In the genomic region with DNA sequence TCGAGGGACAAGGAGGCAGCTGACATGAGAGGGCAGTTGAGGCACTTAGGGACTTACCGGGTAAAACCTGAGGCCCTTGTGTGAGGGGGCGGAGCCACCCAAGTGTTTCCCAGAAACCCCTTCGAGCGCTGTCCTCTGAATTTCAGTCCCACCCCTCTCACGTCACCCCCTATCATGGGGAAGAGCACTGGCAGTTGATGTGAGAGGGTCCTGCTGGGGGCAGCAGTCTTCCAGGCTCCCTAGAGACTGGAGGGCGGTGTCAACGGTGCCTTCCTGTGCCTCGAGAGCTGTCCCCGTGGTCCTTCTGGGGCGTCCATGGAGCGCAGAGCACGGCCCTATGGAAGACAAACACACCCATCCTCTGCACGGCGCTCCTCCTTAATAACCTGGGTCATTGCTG, we compare ENCODE assay signal across 8 mouse cellular contexts. TPM values are rescaled to one million over a fixed set of nuclear protein-coding genes. Genes with fewer than 3 reads are reported as not detected.
A peak's percentile ranks its signal among the peaks of the same experiment; 100 is the strongest.
DNase-seq lines count a peak whose midpoint lies in the region.

No protein-coding gene starts in this region.

- 1% methylated on average over 15 of the region's 15 CpGs for WGBS in forebrain, embryonic 10.5 days
- WGBS in midbrain, embryonic 10.5 days: under 1% methylated on average over 15 of the region's 15 CpGs

- H3K4me1 ChIP-seq in forebrain, embryonic 10.5 days: peaks cover 76% of the 10 kb centered on the region
- H3K4me1 ChIP-seq in midbrain, embryonic 10.5 days: peaks cover 79% of the 10 kb centered on the region

- no peaks in the 10 kb centered on the region for H3K9me3 ChIP-seq in forebrain, embryonic 10.5 days
- H3K9me3 ChIP-seq in midbrain, embryonic 10.5 days (replicated peaks): no peaks in the 10 kb centered on the region

- peak; percentile 28 for DNase-seq in adrenal gland, adult 2 months
- DNase-seq in adrenal gland, postnatal 25 days: no peak
- peak; percentile 92 for DNase-seq in ES-CJ7 (ENCODE audit: low read depth, low spot score)
- peak; percentile 77 for DNase-seq in forebrain, embryonic 10.5 days (ENCODE audit: extremely low spot score, low spot score)
- peak; percentile 57 for DNase-seq in kidney, postnatal 10 days
- peak; percentile 78 for DNase-seq in midbrain, embryonic 10.5 days (ENCODE audit: low spot score)
- peak; percentile 68 for DNase-seq in thymus, postnatal 4 days
- DNase-seq in cerebellum, adult 9-11 months: no peak

- H3K27ac ChIP-seq in forebrain, embryonic 10.5 days: peak overlapping the region; percentile 79
- H3K27ac ChIP-seq in midbrain, embryonic 10.5 days (replicated peaks): peak overlapping the region; percentile 84

- H3K27me3 ChIP-seq in forebrain, embryonic 10.5 days (ENCODE audit: poor library complexity, severe bottlenecking): peaks cover 62% of the 10 kb centered on the region
- peaks cover 54% of the 10 kb centered on the region for H3K27me3 ChIP-seq in midbrain, embryonic 10.5 days (ENCODE audit: low read depth, poor library complexity, severe bottlenecking)

- no peaks in the 10 kb centered on the region for H3K36me3 ChIP-seq in forebrain, embryonic 10.5 days (replicated peaks)
- no peaks in the 10 kb centered on the region for H3K36me3 ChIP-seq in midbrain, embryonic 10.5 days

- peak overlapping the region; percentile 51 for H3K4me3 ChIP-seq in forebrain, embryonic 10.5 days
- H3K4me3 ChIP-seq in midbrain, embryonic 10.5 days: peak overlapping the region; percentile 50

RNA-seq across cellular contexts. Expression of a gene that starts 12.4 kb away (rescaled TPM):
- 10 to 100 TPM; 52.6 to 54.9 TPM for total RNA-seq in adrenal gland, adult 2 months (2021)
- 127 and 132 TPM in 2 replicates for polyA plus RNA-seq in adrenal gland, adult 2 months (2012; rRNA removed)
- total RNA-seq in adrenal gland, postnatal 25 days (2021): 62.8 and 74.9 TPM in 2 replicates
- polyA plus RNA-seq in forebrain, embryonic 10.5 days (2016; fragmentation: Nextera tagmentation; extraction: Ambion mirVana): 0.17 TPM in 2 replicates
- polyA plus RNA-seq in midbrain, embryonic 10.5 days (2016; fragmentation: Nextera tagmentation; extraction: Ambion mirVana): 0.41 and 0.86 TPM in 2 replicates

RNA-seq across cellular contexts. Expression of a gene that starts 16.8 kb away (rescaled TPM):
- 1 to 10 TPM; 7.0 to 9.2 TPM for total RNA-seq in adrenal gland, adult 2 months (2021)
- 3.5 and 7.0 TPM in 2 replicates for polyA plus RNA-seq in adrenal gland, adult 2 months (2012; rRNA removed)
- total RNA-seq in adrenal gland, postnatal 25 days (2021): 8.7 and 9.3 TPM in 2 replicates
- polyA plus RNA-seq in forebrain, embryonic 10.5 days (2016; fragmentation: Nextera tagmentation; extraction: Ambion mirVana): 81.2 and 86.9 TPM in 2 replicates
- polyA plus RNA-seq in midbrain, embryonic 10.5 days (2016; fragmentation: Nextera tagmentation; extraction: Ambion mirVana): 125 and 158 TPM in 2 replicates

RNA-seq across cellular contexts. Expression of a gene that starts 39.2 kb away (rescaled TPM):
- under 1 TPM; 0.52 to 0.72 TPM for total RNA-seq in adrenal gland, adult 2 months (2021)
- polyA plus RNA-seq in adrenal gland, adult 2 months (2012; rRNA removed): 0.47 TPM in 1 of 2 replicates, not detected in the other
- total RNA-seq in adrenal gland, postnatal 25 days (2021): not detected in 2 replicates
- 834 and 866 TPM in 2 replicates for polyA plus RNA-seq in forebrain, embryonic 10.5 days (2016; fragmentation: Nextera tagmentation; extraction: Ambion mirVana)
- 562 and 684 TPM in 2 replicates for polyA plus RNA-seq in midbrain, embryonic 10.5 days (2016; fragmentation: Nextera tagmentation; extraction: Ambion mirVana)

RNA-seq across cellular contexts. Expression of a gene that starts 39.8 kb away (rescaled TPM):
- not detected for total RNA-seq in adrenal gland, adult 2 months (2021)
- polyA plus RNA-seq in adrenal gland, adult 2 months (2012; rRNA removed): 0.65 TPM in 1 of 2 replicates, not detected in the other
- total RNA-seq in adrenal gland, postnatal 25 days (2021): not detected in 2 replicates
- not detected in 2 replicates for polyA plus RNA-seq in forebrain, embryonic 10.5 days (2016; fragmentation: Nextera tagmentation; extraction: Ambion mirVana)
- polyA plus RNA-seq in midbrain, embryonic 10.5 days (2016; fragmentation: Nextera tagmentation; extraction: Ambion mirVana): 0.10 TPM in 1 of 2 replicates, not detected in the other

RNA-seq across cellular contexts. Expression of a gene that starts 55.3 kb away (rescaled TPM):
- 10 to 100 TPM; 13.9 to 16.6 TPM for total RNA-seq in adrenal gland, adult 2 months (2021)
- polyA plus RNA-seq in adrenal gland, adult 2 months (2012; rRNA removed): 2.3 and 3.5 TPM in 2 replicates
- total RNA-seq in adrenal gland, postnatal 25 days (2021): 14.1 and 23.4 TPM in 2 replicates
- polyA plus RNA-seq in forebrain, embryonic 10.5 days (2016; fragmentation: Nextera tagmentation; extraction: Ambion mirVana): 52.4 and 54.5 TPM in 2 replicates
- 41.7 and 47.0 TPM in 2 replicates for polyA plus RNA-seq in midbrain, embryonic 10.5 days (2016; fragmentation: Nextera tagmentation; extraction: Ambion mirVana)

Comparison
In these comparisons a context has a peak if more than half of its experiments do, and no peak if none do; other contexts are left out.
1. DNase-seq: peak in adrenal gland, adult 2 months (single experiment), ES-CJ7 (single experiment), forebrain, embryonic 10.5 days (single experiment), kidney, postnatal 10 days (single experiment), midbrain, embryonic 10.5 days (single experiment) and thymus, postnatal 4 days (single experiment); none in adrenal gland, postnatal 25 days (single experiment) and cerebellum, adult 9-11 months (single experiment).
2. RNA of a gene that starts 12.4 kb away (polyA plus RNA-seq): 127 to 132 TPM in adrenal gland, adult 2 months; 0.41 to 0.86 TPM in midbrain, embryonic 10.5 days and 0.17 TPM in forebrain, embryonic 10.5 days; every median in the first group is over 10 times any median in the second.
3. RNA of a gene that starts 16.8 kb away (polyA plus RNA-seq): 125 to 158 TPM in midbrain, embryonic 10.5 days and 81.2 to 86.9 TPM in forebrain, embryonic 10.5 days; 3.5 to 7.0 TPM in adrenal gland, adult 2 months; every median in the first group is over 10 times any median in the second.
4. RNA of a gene that starts 39.2 kb away (polyA plus RNA-seq): 834 to 866 TPM in forebrain, embryonic 10.5 days and 562 to 684 TPM in midbrain, embryonic 10.5 days; 0.47 TPM in adrenal gland, adult 2 months; every median in the first group is over 100 times any median in the second.